Mouse (Mus musculus) erythroid progenitor cell, adult 5-6 weeks (primary cell): ENCODE data around the gene Myadml2. TPM values are rescaled to one million over a fixed set of nuclear protein-coding genes. Genes with fewer than 3 reads are reported as not detected.
A peak's percentile ranks its signal among the peaks of the same experiment; 100 is the strongest.

ENCODE experiments used
- ATAC-seq: replicated peaks from 2 replicates; pipeline ENCODE4 v1.8.0; 2016; ENCODE audit warnings: moderate number of reproducible peaks, mild to moderate bottlenecking, moderate TSS enrichment, inconsistent platforms; ENCODE audit not compliant: poor library complexity, low FRiP score, severe bottlenecking
- total RNA-seq, 2 experiments: library from RNA; stranded (forward) in 1 of 2; stranded (reverse) in 1 of 2; fragments of 150-400 nt in 1 of 2; fragments of 186-747, 209-891 nt in 1 of 2; gene quantifications; 2 replicates each; pipeline versions ENCODE4 v1.2.3 to v1.2.4; 2015 to 2017; ENCODE audit warnings: low replicate concordance in 2 of 2

Gene Myadml2
- total RNA-seq, 2 experiments from 2014 or later: not detected

DNA sequence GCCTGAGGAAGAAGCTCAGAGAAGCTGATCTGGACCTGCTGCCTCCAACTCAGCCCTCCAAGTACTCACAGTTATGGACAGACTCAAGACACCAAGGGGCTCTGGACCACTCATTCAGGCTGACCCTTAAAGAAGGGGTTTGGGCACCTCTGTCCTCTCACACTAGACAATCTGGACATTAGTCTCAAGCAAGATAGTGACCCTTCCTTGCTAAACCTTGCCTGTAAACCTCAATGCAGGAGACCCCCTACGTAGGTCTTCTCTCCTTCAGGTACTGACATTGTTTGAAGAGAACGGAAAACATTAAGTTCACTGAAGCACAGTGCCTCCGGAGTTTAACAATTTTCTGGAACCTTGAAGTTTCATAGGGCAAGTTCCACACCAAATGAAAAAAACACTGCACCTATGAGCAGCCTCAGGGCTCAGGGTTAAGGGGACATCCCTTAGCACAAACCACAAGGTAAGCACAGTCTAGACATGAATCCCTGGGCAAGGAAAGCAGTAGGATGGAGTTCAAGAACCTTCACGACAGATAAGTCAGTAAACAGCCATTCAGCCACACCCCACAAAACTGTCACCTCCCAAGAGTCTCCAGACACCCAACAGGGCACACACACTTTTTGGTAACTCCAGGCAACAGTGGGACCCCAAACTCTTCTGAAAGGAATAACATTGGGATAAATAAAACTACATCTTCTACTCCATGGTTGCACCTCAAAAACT is 16.1 kb downstream of the Myadml2 start:
- peak; percentile 45 for ATAC-seq

DNA sequence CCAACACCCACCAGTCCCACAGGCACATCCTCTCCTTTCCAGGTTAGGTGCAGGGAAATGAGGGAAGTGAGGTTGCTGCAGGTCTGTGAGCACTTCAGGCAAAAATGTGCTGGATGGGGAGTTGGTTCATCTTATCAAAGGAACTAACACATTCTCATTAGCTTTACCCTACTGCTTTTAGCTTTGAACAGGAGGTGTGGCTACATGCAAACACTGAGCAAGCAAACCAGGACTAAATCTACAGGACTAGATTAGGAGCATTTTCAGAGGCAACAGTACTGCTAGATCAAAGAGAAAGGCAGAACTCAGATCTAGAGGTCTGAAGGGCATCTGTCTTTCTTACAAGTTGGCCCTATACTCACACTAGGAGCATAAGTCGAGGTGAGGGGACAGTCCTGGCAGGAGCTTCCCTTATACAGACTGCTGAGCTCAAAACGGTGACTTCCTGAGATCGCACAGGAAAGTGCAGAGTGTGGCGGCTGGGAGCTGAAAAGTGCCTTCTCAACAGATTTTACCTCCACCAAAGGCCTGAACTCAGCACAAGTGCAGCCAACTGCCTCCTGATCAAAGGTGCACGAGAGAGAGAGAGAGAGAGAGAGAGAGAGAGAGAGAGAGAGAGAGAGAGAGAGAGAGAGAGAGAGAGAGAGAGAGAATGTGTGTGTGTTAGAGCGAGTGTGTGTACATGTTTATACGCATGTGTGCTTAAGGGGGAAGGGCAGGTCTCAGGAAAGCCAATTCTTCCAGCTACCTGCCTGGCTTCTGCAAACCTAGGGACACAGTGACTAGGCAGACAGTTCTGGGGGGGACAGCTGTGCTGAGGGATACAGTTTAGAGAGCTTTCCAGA is 16.9 kb downstream of the Myadml2 start:
- no peak for ATAC-seq

DNA sequence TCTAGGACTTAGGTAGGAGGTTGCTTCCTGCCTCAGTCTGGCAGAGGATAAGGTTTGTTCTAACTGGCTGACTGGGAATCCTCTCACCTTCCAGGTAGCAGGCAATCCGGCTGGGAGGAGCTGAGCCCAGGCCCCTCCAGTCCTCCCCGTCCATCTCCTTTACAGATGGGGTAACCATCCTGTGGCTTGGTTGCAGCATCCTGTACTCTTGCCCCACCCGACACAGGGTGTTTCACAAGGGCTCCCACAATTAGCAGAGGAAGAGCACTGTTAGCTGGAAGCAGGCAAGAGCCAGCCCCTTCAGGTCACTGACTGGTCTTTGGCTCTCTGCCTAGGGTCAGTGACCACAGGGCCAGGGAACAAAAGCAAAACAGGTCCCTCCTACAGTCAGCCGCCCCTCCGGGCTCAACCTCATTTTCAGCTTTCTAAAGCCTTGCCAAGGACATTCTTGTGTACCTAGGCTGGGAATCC is 17.5 kb downstream of the Myadml2 start:
- peak; percentile 17 for ATAC-seq

DNA sequence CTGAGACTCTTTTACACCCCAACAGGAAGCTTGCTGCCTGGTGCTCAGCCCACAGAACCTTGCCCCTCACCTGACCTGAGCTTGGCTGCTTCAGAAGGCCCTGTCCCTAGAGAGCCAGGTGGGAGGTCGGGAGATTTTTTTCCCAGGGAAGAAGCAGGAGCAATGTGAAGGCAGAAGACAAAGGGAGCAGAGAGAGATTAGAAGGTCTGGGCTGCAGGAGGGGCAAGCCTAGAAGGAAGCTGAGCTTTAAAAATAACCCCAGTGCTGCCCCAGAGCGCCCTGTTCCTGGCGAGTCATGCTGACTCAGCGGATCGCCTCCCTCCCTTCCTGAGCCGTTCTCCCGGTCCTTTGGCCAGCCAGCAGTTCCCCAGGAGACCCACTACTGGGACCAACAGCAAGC is 18.0 kb downstream of the Myadml2 start:
- ATAC-seq: peak; percentile 37

DNA sequence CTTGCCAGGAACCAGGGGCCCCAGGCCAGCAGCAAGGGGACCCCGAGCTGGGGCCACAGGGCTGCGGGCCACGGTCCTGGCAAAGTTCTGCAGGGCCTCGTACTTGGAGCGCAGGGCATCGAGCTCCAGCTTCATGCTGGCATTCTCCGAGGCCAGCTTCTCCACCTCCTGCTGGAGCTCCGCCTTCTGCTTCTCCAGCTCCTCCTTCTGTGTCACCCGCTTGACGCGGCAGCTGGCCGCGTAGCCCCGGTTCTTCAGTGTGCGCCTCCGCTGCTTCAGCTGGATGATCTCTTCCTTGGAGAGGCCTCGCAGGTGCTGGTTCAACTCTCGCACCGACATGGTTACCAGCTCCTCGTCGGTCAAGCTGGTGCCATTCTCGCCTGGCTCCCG is 18.6 kb downstream of the Myadml2 start:
- ATAC-seq: peak; percentile 63

DNA sequence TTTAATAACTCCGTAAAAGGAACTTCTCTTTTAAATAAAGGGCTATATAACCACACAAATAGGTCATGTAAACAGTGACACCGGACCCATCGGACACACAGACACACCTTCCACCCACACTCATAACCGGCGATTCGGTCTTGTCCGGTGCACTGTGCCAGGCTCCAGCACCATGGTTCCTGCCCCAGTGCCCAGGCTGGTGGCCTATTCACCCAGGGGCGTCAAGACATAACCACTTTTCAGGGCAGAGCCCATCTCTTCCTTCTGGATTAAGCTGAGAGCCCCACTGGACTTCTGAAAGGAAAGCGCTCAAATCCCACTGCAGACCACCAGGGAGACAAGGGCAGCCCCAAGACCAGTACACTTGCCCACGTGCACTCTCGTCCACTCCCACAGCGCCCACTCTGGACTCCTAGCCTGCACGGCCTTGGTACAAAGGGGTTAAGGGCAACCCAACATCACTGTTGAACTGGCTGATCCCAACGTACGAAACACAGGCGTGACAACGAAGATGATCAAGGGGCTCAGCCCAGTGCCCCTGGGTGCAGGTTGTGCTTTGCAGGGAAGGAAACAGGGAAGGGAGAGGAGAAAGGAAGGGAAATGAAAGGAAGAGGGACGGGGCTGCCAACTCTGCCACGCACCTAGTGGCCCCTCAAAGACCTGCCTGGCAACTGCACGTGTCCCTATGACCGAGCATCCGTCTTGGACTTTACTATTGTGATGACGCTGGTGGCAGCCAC is 19.2 kb downstream of the Myadml2 start:
- no peak for ATAC-seq

DNA sequence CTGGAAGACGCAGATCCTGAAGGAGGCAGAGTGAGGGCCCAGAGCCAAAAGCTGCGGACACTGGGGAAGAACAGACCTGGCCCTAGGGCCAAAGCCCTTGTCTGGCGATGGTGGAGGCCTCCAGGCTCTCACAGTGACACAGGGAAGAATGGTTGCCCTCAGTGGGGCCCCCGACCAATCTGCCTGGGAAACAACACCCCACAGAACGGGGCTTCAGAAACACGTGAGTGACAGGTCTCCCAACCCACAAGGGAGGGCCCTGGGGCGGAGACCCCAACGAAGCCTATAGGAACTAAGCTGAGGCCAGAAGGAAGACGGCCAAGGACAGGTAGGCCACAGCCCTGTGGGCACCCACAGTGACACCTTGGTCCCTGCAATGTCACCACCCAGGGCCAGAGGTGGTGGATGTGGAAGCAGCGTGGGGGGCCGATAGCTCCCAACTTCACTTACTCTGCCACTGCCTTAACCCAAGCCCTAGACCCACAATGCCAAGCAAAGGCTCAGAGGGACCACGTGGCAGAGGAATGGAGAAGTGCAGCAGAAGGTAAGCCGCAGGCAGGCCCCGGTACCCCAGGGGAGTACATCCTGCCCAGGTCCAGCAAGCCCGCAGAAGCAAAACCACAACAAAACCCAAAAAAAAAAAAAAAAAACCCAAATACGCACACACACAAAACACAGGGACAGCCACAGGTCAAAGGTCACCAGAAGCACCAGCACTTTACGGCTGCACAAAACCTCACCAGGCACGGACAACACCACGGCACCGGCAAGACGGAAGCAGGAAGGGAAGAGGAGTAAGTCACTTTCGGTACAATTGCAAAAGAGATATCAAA is 20.3 kb downstream of the Myadml2 start:
- ATAC-seq: no peak

DNA sequence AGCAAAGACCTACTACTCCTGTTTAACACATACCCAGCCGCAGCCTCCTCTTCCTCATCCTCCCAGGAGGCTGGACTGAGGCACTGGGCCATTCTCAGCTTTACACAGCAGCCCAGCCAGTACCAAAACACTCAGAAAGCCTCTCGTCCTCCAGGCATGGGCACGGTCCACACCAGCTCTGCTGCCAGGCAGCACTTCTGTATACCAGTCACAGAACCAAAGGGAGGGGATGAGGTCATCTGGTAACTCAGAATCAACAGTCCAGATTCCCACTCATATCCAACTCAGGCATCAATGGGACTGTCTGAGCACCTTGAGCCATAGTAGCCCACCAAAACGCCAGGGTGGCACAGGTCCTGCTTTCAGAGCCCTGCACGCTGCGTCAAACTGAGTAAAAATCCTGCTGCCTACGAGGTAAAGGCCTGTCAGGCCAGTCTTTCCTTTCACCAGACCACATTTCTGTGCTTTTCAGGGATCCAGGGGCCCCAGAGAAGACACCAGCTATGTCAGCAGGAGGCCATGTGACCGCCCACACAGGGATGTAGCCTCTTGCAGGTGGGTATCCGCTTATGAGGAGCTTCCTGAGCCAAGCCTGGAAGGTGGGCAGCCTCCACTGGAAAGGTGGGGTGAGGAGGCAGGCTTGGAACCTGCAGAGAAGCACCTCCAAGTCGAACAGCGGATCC is 21.0 kb downstream of the Myadml2 start:
- no peak for ATAC-seq

DNA sequence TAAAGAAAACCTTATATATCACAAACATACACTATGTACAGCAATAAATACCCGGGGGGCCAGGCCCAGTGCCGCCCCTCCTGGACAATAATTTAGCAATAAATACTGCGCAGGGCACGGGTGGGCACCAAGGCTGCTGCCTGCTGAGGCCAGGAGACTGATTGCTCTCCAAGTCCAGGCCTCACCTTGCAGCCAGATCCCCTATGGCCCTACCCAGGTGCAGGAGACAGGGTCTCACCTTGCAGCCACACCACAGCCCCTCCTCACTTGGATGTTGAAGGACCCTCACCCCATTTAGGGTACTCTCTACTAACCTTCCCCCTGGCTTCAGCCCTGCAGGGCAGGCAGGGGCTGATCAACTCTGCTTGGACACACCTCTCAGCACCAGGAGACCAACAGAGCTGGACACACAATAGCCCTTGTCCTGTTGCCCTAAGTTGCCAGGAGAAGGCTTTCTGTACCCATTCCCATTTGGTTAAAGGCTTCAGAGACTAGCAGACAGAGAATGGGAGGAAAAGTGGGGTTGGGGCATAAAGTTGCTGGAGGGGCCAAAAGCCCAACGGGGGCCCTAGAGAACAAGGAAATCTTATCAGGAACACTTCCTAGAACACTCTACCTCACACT is 22.7 kb downstream of the Myadml2 start, which contains the start of gene Sirt7:
Sirt7 (minus strand) TSS at position 89 of the 624 bp plus-strand sequence.
- no peak for ATAC-seq

DNA sequence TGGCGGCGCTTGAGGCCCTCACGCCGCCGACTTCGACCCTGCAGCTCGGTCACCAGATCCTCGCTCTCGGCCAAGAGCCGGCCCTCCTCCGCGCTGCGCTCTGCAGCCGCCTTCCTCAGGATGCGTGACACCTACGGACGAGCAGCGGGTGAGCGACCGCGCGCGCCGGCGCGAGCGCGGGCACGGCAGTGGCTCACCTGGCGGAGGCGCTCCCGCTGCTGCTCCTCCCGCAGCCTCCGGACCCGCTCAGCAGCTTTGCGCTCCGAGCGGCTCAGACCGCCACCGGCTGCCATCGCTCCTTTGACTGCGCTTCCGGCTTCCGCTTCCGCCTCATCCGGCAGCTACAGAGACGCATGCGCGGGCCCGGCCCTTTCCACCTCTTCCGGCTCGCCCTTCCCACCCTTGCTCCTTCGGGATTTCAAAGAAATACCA is 23.3 kb downstream of the Myadml2 start:
- ATAC-seq: peak; percentile 69

DNA sequence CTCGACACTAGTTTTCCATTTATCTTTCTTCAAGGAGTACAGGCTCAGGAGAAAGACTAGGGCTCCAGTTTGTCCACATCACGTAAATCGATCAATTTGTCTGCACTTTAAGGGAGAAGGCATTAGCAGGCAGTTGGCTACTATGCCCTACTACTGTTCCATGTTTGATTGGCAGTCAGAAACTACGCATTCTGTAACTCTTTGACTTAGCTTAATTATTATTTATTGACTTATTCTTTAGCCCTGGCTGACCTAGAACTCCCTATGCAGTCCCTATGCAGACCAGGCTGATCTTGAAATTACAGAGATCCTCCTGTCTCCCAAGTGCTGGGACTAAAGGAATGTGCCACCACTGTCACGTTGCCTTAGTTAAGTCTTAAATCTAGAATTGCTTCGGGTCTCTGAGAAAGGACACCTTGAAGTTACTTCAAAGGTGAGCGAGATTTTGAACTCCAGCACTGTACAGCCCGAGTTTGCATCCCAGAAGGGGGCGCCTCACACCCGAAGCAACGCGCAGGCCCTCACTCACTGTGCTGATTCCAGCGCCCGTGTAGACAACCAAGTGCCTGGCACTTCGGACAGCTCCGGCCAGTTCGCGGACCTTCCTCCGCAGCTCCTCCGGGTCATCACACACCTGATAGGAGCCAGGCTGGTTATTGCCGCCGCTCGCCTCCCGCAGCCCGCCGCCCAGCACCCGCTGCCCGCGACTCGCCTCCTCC is 23.8 kb downstream of the Myadml2 start:
- ATAC-seq: peak; percentile 56

DNA sequence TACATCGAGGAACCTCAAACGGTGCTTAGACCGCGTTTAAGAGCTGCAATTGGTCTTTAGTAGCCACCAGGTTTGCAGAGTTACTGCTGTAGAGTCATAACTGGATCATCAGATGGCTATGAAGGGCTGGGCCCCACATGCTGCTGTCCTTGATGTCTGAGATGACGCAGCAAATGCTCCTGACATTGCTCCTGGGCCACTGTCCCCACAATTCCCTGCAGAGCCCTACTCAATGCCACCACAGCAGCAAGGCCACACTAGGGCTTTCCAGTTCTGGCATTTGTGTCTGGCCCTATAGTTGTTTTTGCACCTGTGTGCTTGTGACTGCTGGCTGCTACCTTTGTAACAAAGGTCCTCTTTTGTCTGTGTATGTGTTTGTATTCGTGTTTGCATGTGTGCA is 25.2 kb downstream of the Myadml2 start:
- ATAC-seq: no peak

DNA sequence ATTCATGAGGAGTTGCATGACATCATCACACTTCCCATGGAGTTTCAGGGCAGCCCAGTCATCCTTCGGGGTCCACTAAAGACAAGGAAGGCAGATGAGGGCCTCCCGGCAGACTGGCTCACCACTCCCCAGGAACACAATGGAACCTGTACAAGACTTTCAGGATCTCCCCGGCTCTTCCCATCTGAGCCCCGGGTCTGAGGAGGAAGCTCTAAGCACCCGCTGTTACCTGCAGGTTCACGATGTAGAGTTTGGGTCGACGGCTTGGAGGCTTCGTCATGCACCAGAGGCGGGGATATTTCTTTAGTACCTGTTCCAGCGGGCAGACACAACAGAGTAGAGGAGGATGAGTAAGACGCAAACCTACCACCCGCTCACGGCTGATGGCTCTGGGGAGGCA is 27.8 kb downstream of the Myadml2 start:
- ATAC-seq: no peak

DNA sequence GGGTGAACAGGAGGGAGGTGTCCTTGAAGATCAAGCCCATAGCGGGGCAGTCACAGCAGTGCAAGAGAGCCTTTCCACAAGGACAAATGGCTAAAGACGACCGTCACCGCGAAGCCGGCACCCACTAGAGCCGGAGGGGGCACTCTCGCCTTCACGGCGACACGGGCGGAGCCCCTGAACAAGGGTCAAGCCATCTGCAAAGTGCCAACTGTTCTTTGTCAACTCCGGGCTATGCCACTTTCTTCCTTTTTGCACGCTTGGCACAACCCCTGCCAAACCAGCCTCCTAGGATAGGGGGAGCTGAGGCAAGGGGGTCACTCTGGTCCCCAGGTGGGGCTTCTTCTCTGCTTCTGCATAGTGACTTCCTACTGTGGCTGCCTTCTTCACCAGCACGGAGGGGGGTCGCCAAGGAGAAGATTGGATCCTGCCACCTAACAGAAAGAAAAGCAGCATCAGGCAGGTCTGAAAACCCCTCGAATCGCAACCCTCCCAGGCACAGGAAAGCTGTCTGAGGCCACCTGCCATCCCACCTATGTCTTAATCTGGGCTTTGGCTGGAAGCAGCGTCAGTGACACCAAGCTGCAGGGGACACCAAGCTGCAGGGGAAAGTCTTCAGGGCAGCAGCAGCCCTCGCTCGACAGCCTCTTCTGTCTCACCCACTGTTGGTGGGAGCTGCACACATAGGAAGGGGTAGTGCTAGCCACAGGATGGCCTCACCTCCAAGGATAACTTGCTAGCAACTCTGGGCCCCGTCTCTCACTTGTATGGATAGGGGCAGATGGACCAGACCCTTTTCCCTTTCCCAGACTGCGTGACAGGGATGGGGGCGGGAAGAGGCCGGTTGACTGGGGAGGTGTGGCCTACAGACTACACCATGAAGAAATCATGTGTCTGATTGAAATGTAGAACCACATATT is 29.1 kb downstream of the Myadml2 start:
- ATAC-seq: no peak

DNA sequence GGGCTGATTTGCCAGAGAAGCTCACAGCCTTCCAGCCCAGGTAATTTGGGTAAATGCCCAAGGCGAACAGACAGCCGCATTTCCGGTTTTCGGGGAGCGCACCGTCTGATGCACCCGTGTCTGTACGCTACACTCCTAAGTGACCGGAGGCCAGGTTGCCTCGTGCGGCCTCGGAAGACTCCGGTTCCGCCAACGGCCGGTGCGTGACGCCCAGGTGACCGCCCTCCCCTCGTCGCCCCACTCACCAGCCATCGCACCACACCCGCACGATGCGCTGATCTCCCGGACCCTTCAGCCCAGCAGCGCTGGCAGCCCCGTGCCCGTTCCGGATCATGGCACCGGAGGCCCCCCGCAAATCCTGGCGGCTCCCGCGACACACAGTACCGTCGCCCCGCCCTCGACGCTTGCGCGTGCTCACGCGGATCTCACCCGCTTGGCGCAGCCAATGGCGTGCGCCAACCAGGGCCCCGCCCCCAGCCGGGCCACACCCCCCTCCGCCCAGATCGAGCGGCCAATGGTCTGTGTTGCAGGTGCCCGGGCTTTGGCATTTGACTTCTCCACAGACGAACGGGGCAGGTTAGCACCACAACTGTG is 30.3 kb downstream of the Myadml2 start, which contains the start of gene Pcyt2:
Pcyt2 (minus strand) TSS at position 418 of the 594 bp plus-strand sequence.
- ATAC-seq: peak; percentile 94

DNA sequence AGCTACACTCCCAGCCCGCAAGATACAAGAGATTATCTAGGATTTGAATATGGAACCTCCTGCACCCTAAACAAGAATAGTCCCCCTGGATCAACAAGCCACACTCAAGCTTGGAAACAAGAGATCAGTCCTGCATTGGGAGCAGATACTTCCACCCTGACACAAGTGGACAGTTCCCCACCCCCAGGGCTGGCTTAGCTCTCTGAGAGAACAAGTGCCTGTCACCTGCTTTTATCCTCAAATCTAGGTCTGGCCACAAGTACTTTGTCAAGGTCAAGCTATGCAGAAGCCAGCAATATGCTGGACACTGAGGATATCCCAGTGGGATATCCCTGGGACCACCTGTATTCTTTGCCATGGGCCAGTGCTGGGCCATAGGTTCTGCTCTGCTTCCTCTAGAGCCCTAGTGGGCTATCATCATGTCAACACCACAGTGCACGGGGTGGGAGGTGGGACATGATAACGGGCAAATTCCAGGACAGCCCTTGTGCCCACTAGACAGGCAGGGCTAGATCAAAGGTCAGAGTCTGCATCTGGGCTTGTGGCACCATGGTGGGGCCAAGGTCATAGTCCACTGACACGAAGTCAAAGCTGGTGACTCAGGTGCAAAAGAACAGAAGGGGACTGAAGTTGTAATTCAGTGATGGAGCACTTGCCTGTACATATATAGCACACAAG is 31.2 kb downstream of the Myadml2 start:
- no peak; the same call in 1 of the 2 replicates for ATAC-seq
